Mouse (Mus musculus) brain, embryonic 14.5 days (tissue): ENCODE results near the gene Aff3.

Experiments used
- CTCF ChIP-seq: fragments of 200-500 bp; IDR thresholded peaks from 2 replicates; pipeline ENCODE4 v1.5.1; 2012; ENCODE audit warnings: inconsistent platforms, mild to moderate bottlenecking, moderate library complexity, borderline replicate concordance; ENCODE audit not compliant: insufficient read depth, insufficient read length; ENCODE audit errors: extremely low read depth
- POLR2A ChIP-seq: fragments of 200-500 bp; IDR thresholded peaks from 2 replicates; pipeline ENCODE4 v1.6.1; 2012; ENCODE audit warnings: mild to moderate bottlenecking, inconsistent platforms, borderline replicate concordance; ENCODE audit not compliant: poor library complexity, insufficient read depth, insufficient read length, severe bottlenecking; ENCODE audit errors: extremely low read depth

- TF ChIP-seq CTCF (no peak), POLR2A (no peak)
Measured at GRCm38 (mm10) chr1:38390235-38390885, 274.4 kb downstream of the Aff3 start.
